Mouse (Mus musculus) cortical plate, adult 2 months (tissue): ENCODE results near the gene Macrod2. TPM values are rescaled to one million over a fixed set of nuclear protein-coding genes. Genes with fewer than 3 reads are reported as not detected.

Source experiments
- H3K27ac ChIP-seq: fragments of 200-500 bp; 2 replicates; pipeline ENCODE4 v1.5.1; 2012; ENCODE audit warnings: low read length, control low read depth, inconsistent platforms; ENCODE audit not compliant: insufficient read depth
- H3K4me1 ChIP-seq: fragments of 200-500 bp; 2 replicates; pipeline ENCODE4 v1.6.1; 2011; ENCODE audit warnings: low read length; ENCODE audit not compliant: control insufficient read depth, insufficient read depth
- H3K4me3 ChIP-seq: fragments of 200-500 bp; 2 replicates; pipeline ENCODE4 v1.5.1; 2011; ENCODE audit warnings: mild to moderate bottlenecking, low read length, control low read depth; ENCODE audit not compliant: insufficient read depth
- CTCF ChIP-seq: fragments of 200-500 bp; IDR thresholded peaks from 2 replicates; pipeline ENCODE4 v1.5.1; 2011; ENCODE audit warnings: mild to moderate bottlenecking, control low read depth, low read length; ENCODE audit not compliant: insufficient read depth; ENCODE audit errors: extremely low read depth
- POLR2A ChIP-seq: fragments of 200-500 bp; IDR thresholded peaks from 2 replicates; pipeline ENCODE4 v1.6.1; 2011; ENCODE audit warnings: mild to moderate bottlenecking, low read length, control low read depth; ENCODE audit not compliant: insufficient read depth; ENCODE audit errors: extremely low read depth
- polyA plus RNA-seq: library from polyadenylated mRNA; depleted of rRNA; stranded (reverse); fragments of >200 nt; gene quantifications from 2 replicates; pipeline ENCODE4 v1.2.3, GENCODE M21; 2012

The Macrod2 gene
- polyA plus RNA-seq, 1 experiment: 20.3 TPM

- Histone ChIP-seq H3K4me3 (no peak overlapping the region), H3K4me1 (peaks cover 2% of the 10 kb centered on the region; the same call in 1 of the 2 replicates), H3K27ac (no peak overlapping the region)
- TF ChIP-seq POLR2A (no peak), CTCF (no peak)
Measured at GRCm38 (mm10) chr2:141591326-141591725, 1196.2 kb downstream of the Macrod2 start.

- no peaks in the 10 kb centered on the region for H3K4me1 ChIP-seq
- TF ChIP-seq POLR2A (no peak), CTCF (no peak)
Measured at GRCm38 (mm10) chr2:141594811-141595210, 1199.7 kb downstream of the Macrod2 start.

DNA sequence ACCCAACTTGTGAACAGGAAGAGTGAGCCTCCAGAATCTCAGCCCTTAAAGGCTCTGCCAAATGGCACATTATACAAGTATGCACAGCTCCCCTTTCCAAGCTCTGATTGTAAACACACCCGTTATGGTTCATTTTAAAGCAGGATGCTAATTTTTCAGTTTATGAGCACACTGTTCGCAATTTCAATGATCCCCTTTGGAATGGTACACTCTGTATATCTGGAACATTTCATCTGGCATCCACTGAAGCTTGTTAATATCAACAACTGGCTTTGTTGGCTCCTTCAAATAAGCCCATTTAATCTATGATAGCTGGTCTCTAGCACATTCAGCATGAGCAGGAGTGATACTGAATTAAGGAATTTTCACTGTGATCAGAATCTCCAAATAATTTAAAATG, 1222.6 kb downstream of the Macrod2 start:
- Histone ChIP-seq H3K4me3 (no peak overlapping the region), H3K27ac (no peak overlapping the region), H3K4me1 (no peaks in the 10 kb centered on the region)
- TF ChIP-seq POLR2A (no peak), CTCF (no peak)

More at GRCm38 (mm10) chr2:141594811-141595210, 1199.7 kb downstream of the Macrod2 start:
- H3K27ac ChIP-seq: no peak overlapping the region
- no peak overlapping the region for H3K4me3 ChIP-seq

DNA sequence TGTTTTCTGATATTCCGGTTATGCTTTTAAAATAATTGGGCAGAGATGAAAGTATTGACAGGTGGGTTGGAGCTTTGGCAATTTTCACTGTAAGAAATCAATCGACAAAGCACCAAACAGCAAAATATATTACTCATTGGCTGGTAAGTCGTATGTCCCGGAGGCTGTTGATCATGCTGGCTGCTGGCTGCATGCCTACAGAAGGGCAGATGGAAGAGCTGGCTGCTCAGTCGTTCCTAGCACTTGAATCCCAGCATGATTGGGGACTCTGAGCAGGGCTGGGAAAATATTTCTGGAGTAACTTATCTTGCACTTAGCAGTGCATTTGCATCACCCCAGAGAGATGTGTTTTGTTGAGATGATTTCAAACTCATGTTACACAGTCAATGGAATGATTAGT, 1223.1 kb downstream of the Macrod2 start:
- no peak overlapping the region for H3K4me3 ChIP-seq
- no peak overlapping the region for H3K27ac ChIP-seq
- TF ChIP-seq CTCF (no peak), POLR2A (no peak)
- H3K4me1 ChIP-seq: no peaks in the 10 kb centered on the region

DNA sequence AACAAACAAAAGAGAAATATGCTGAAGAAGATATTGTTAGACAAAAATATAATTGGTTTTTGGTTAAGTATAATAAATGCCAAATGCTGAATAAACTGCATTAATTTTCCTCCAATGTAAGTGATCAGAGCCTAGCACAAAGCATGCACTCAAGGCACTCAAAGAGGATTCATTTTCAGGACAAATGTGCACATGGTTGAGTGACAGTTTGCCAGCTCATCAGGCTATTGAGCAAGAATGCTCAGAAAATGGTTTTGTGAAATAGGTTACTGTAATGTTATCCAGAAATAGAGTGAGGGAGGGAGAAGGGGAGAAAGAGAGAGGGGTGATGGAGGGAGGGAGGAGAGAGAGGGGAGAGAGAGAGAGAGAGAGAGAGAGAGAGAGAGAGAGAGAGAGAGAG, 1268.9 kb downstream of the Macrod2 start:
- Histone ChIP-seq H3K27ac (no peak overlapping the region), H3K4me1 (no peaks in the 10 kb centered on the region), H3K4me3 (no peak overlapping the region)
- TF ChIP-seq CTCF (no peak), POLR2A (no peak)

- TF ChIP-seq CTCF: no peak
- no peak for TF ChIP-seq POLR2A
- Histone ChIP-seq H3K4me3 (no peak overlapping the region), H3K4me1 (no peaks in the 10 kb centered on the region), H3K27ac (no peak overlapping the region)
Measured at GRCm38 (mm10) chr2:141672814-141673213, 1277.7 kb downstream of the Macrod2 start.

DNA sequence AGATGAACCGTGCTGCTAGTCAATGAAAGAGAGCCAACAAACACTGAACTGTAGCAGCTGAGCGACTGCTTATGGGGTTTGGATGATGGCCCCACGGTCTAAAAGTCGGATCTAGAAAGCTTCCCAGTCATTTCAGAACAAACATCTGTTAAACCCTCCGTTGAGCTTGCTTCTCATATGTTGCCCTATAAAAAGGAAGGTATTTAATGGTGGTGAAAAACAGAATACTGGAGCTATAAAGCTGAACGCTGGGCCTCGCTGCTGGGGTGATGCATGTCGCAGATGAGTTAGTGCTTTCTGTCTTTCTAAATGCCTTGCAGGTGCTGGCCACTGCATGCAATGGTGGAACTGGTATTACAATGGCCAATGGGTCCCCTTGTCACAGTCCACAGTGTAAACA, 1278.3 kb downstream of the Macrod2 start:
- Histone ChIP-seq H3K4me1 (no peaks in the 10 kb centered on the region), H3K27ac (no peak overlapping the region), H3K4me3 (no peak overlapping the region)
- TF ChIP-seq POLR2A: no peak
- no peak for TF ChIP-seq CTCF

DNA sequence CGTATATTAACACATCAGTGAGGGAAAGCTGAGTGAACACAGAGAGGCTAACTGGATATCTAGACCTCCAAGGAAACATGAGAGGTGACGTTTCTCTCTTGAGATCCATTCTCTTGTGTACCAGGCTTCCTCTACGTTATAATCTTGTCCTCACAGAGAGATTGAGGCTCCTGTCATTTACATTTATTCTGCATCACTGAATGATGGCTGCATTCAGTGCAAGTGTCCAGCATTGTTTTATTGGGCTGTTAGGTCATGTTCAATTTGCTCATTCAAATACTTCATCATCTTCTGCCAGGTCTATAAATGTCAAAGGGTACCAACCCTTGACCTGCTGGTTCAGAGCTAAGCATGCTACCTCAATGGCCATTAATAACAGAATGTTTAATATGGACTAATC, 1302.4 kb downstream of the Macrod2 start:
- H3K27ac ChIP-seq: no peak overlapping the region
- no peak for TF ChIP-seq POLR2A
- no peak for TF ChIP-seq CTCF
- no peak overlapping the region for H3K4me3 ChIP-seq
- peaks cover 2% of the 10 kb centered on the region; the same call in 1 of the 2 replicates for H3K4me1 ChIP-seq

- Histone ChIP-seq H3K27ac (no peak overlapping the region), H3K4me1 (peaks cover 2% of the 10 kb centered on the region; the same call in 1 of the 2 replicates), H3K4me3 (no peak overlapping the region)
- TF ChIP-seq CTCF (no peak), POLR2A (no peak)
Measured at GRCm38 (mm10) chr2:141698320-141698719, 1303.2 kb downstream of the Macrod2 start.

GRCm38 (mm10) chr2:141700759-141701452, 1305.8 kb downstream of the Macrod2 start:
- H3K4me1 ChIP-seq: peaks cover 2% of the 10 kb centered on the region; the same call in 1 of the 2 replicates
- no peak overlapping the region for H3K27ac ChIP-seq
- no peak overlapping the region for H3K4me3 ChIP-seq
- TF ChIP-seq CTCF (no peak), POLR2A (no peak)
